Mouse (Mus musculus) spleen, adult 10 weeks (tissue): ENCODE data around the gene Slc9c1. TPM values are rescaled to one million over a fixed set of nuclear protein-coding genes. Genes with fewer than 3 reads are reported as not detected.

Experiments
- polyA plus RNA-seq: library from polyadenylated mRNA; stranded (reverse); fragments of 350-450 nt; fragmentation: Illumina TruSeq; extraction: RNeasy Lipid Tissue Mini Kit (QIAGEN cat#74804); gene quantifications from one replicate; pipeline ENCODE4 v1.2.3, GENCODE M21; 2015; ENCODE audit warnings: low replicate concordance; ENCODE audit not compliant: insufficient read depth

Gene Slc9c1
- polyA plus RNA-seq = not detected

DNA sequence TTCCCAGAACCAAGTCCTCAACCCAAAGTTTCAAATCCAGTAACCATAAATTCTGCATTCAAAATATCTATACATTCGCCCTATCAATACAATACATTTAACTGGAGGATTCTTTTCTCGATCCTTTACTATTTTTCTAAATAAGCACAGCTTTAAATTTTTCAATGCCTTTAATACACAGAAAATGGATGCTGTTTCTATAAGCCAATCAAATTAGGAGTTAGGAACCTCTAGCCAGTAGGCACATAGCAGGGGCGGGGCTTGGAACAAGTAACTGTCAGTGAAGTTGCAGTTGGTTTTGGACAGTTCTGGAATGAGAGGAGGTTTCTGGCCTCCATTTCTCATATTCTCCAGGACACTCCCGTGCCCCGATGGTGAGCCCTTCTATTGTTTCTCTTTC is at the start of gene Slc9c1:
Gene Slc9c1, plus strand, starts transcription at position 301 of the 400 bp plus-strand sequence.

GRCm38 (mm10) chr16:45492927-45493326 is 42.2 kb upstream of the Slc9c1 start, which contains the start of gene Gm609:
Gene Gm609 (minus strand): TSS chr16:45492969.

GRCm38 (mm10) chr16:45531950-45532349 is 3.2 kb upstream of the Slc9c1 start, which contains the start of gene Gm17783:
Gene Gm17783 (minus strand): TSS chr16:45532050.

GRCm38 (mm10) chr16:45610267-45610666 is 75.2 kb downstream of the Slc9c1 start, which contains the start of gene Gcsam:
Gene Gcsam (plus strand): TSS chr16:45610380.

DNA sequence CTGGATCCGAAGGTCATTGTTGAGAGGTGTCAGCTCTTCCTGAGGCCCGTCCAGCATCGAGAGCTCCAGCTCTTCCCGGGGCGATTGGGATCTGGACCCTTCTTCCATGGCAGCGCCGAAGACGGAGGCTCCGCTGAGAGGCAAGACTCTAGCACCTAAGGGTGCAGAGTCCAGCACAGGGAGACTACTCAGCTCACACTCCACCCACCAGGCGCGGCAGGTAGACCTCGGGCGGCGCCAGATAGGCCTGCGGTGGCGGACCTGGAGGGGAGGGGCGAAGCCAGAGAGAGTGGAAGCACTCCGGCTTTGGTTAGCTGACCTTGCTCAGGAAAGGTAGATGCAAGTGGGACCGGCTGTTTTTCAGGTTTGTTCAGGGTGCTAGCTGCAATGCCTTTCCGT is 118.8 kb downstream of the Slc9c1 start, which contains the start of gene BC016579:
Gene BC016579, minus strand, starts transcription at position 135 of the 399 bp plus-strand sequence.

Other genes starting within 250 kb of the Slc9c1 start
- 146 TPM for gene Cd200, start 126.3 kb upstream of the Slc9c1 start, polyA plus RNA-seq
- not detected for gene Gm609, start 42.3 kb upstream of the Slc9c1 start, polyA plus RNA-seq
- gene Gm17783, start 3.3 kb upstream of the Slc9c1 start, polyA plus RNA-seq = not detected
- gene Gcsam, start 75.1 kb downstream of the Slc9c1 start, polyA plus RNA-seq = 18.6 TPM
- gene BC016579, start 118.8 kb downstream of the Slc9c1 start, polyA plus RNA-seq = 0.14 TPM
- gene Tmprss7, start 158.3 kb downstream of the Slc9c1 start, polyA plus RNA-seq = not detected
- 0.58 TPM for gene Tagln3, start 189.3 kb downstream of the Slc9c1 start, polyA plus RNA-seq
- gene Abhd10, start 207.6 kb downstream of the Slc9c1 start, polyA plus RNA-seq = 14.8 TPM